Mouse (Mus musculus): ENCODE data around the gene Atxn1. TPM values are rescaled to one million over a fixed set of nuclear protein-coding genes. Genes with fewer than 3 reads are reported as not detected.

Gene Atxn1
- polyA plus RNA-seq, 1 experiment: 2.5 TPM

GRCm38 (mm10) chr13:45613346-45613745, 351.5 kb downstream of the Atxn1 start:
- Histone ChIP-seq H3K27me3 (ENCODE audit: control insufficient read depth, insufficient read depth, insufficient read length) (no peaks in the 10 kb centered on the region), H3K4me3 (no peak overlapping the region), H3K4me2 (ENCODE audit: low read depth) (no peak overlapping the region), H3ac (ENCODE audit: control insufficient read depth, insufficient read length) (no peak overlapping the region), H3K36me3 (ENCODE audit: control insufficient read depth, insufficient read depth) (no peaks in the 10 kb centered on the region), H3K79me2 (ENCODE audit: control insufficient read depth, insufficient read depth) (no peaks in the 10 kb centered on the region)
- TF ChIP-seq TCF12 (IDR thresholded peaks at IDR 0.05; ENCODE audit: insufficient read depth, poor library complexity, severe bottlenecking) (no peak), TCF3 (IDR thresholded peaks at IDR 0.05; ENCODE audit: insufficient read length, low read depth) (no peak), MYOG (IDR thresholded peaks at IDR 0.05; ENCODE audit: control insufficient read depth in 1 of 3, insufficient read depth in 1 of 3, insufficient read length in 2 of 3, low read depth in 2 of 3) (no peak), USF1 (IDR thresholded peaks at IDR 0.05; ENCODE audit: low read depth) (no peak), E2F4 (IDR thresholded peaks at IDR 0.05; ENCODE audit: insufficient read depth) (no peak), MAX (IDR thresholded peaks at IDR 0.05; ENCODE audit: low read depth) (no peak)

GRCm38 (mm10) chr13:45611554-45611953, 353.3 kb downstream of the Atxn1 start:
- no peak for TF ChIP-seq POLR2AphosphoS2 (IDR thresholded peaks at IDR 0.05; ENCODE audit: insufficient read length, low read depth)
- TF ChIP-seq CEBPB (IDR thresholded peaks at IDR 0.05; ENCODE audit: insufficient read depth, poor library complexity, severe bottlenecking): no peak
- no peak for TF ChIP-seq E2F4 (IDR thresholded peaks at IDR 0.05; ENCODE audit: insufficient read depth)
- no peak for TF ChIP-seq SRF (IDR thresholded peaks at IDR 0.05; ENCODE audit: control insufficient read depth, insufficient read length, low read depth)
- no peak for TF ChIP-seq USF1 (IDR thresholded peaks at IDR 0.05; ENCODE audit: low read depth)
- no peak for TF ChIP-seq MYOG (IDR thresholded peaks at IDR 0.05; ENCODE audit: control insufficient read depth in 1 of 3, insufficient read depth in 1 of 3, insufficient read length in 2 of 3, low read depth in 2 of 3)
- no peak for TF ChIP-seq MYOD1 (IDR thresholded peaks at IDR 0.05; ENCODE audit: control insufficient read depth in 1 of 3, insufficient read length in 2 of 3, low read depth in 2 of 3)
- TF ChIP-seq POLR2A (IDR thresholded peaks at IDR 0.05; ENCODE audit: insufficient read length, low read depth): no peak
- TF ChIP-seq TCF12 (IDR thresholded peaks at IDR 0.05; ENCODE audit: insufficient read depth, poor library complexity, severe bottlenecking): no peak
- TF ChIP-seq TCF3 (IDR thresholded peaks at IDR 0.05; ENCODE audit: insufficient read length, low read depth): no peak
- no peak for TF ChIP-seq REST (IDR thresholded peaks at IDR 0.05; ENCODE audit: insufficient read depth, insufficient read length)
- TF ChIP-seq MAX (IDR thresholded peaks at IDR 0.05; ENCODE audit: low read depth): no peak
- H3ac ChIP-seq (ENCODE audit: control insufficient read depth, insufficient read length): no peak overlapping the region
- no peaks in the 10 kb centered on the region for H3K36me3 ChIP-seq (ENCODE audit: control insufficient read depth, insufficient read depth)
- no peak overlapping the region for H3K4me2 ChIP-seq (ENCODE audit: low read depth)
- no peaks in the 10 kb centered on the region for H3K79me2 ChIP-seq (ENCODE audit: control insufficient read depth, insufficient read depth)
- H3K27me3 ChIP-seq (ENCODE audit: control insufficient read depth, insufficient read depth, insufficient read length): no peaks in the 10 kb centered on the region
- H3K4me3 ChIP-seq: no peak overlapping the region

- H3K27me3 ChIP-seq (ENCODE audit: control insufficient read depth, insufficient read depth, insufficient read length): no peaks in the 10 kb centered on the region
Measured at GRCm38 (mm10) chr13:45609461-45609860, 355.3 kb downstream of the Atxn1 start.

GRCm38 (mm10) chr13:45608593-45608992, 356.2 kb downstream of the Atxn1 start:
- Histone ChIP-seq H3K79me2 (ENCODE audit: control insufficient read depth, insufficient read depth) (no peaks in the 10 kb centered on the region), H3K4me3 (no peak overlapping the region), H3K36me3 (ENCODE audit: control insufficient read depth, insufficient read depth) (no peaks in the 10 kb centered on the region), H3K27me3 (ENCODE audit: control insufficient read depth, insufficient read depth, insufficient read length) (no peaks in the 10 kb centered on the region), H3ac (ENCODE audit: control insufficient read depth, insufficient read length) (no peak overlapping the region), H3K4me2 (ENCODE audit: low read depth) (no peak overlapping the region)
- TF ChIP-seq E2F4 (IDR thresholded peaks at IDR 0.05; ENCODE audit: insufficient read depth) (no peak), CEBPB (IDR thresholded peaks at IDR 0.05; ENCODE audit: insufficient read depth, poor library complexity, severe bottlenecking) (no peak), MYOG (IDR thresholded peaks at IDR 0.05; ENCODE audit: control insufficient read depth in 1 of 3, insufficient read depth in 1 of 3, insufficient read length in 2 of 3, low read depth in 2 of 3) (no peak), TCF12 (IDR thresholded peaks at IDR 0.05; ENCODE audit: insufficient read depth, poor library complexity, severe bottlenecking) (no peak), SRF (IDR thresholded peaks at IDR 0.05; ENCODE audit: control insufficient read depth, insufficient read length, low read depth) (no peak), TCF3 (IDR thresholded peaks at IDR 0.05; ENCODE audit: insufficient read length, low read depth) (no peak), MYOD1 (IDR thresholded peaks at IDR 0.05; ENCODE audit: control insufficient read depth in 1 of 3, insufficient read length in 2 of 3, low read depth in 2 of 3) (no peak), REST (IDR thresholded peaks at IDR 0.05; ENCODE audit: insufficient read depth, insufficient read length) (no peak), POLR2A (IDR thresholded peaks at IDR 0.05; ENCODE audit: insufficient read length, low read depth) (no peak), MAX (IDR thresholded peaks at IDR 0.05; ENCODE audit: low read depth) (no peak), USF1 (IDR thresholded peaks at IDR 0.05; ENCODE audit: low read depth) (no peak)

More at GRCm38 (mm10) chr13:45609461-45609860, 355.3 kb downstream of the Atxn1 start:
- TF ChIP-seq SRF (IDR thresholded peaks at IDR 0.05; ENCODE audit: control insufficient read depth, insufficient read length, low read depth): no peak
- no peak for TF ChIP-seq USF1 (IDR thresholded peaks at IDR 0.05; ENCODE audit: low read depth)
- no peak for TF ChIP-seq REST (IDR thresholded peaks at IDR 0.05; ENCODE audit: insufficient read depth, insufficient read length)
- TF ChIP-seq E2F4 (IDR thresholded peaks at IDR 0.05; ENCODE audit: insufficient read depth): no peak
- no peak for TF ChIP-seq POLR2A (IDR thresholded peaks at IDR 0.05; ENCODE audit: insufficient read length, low read depth)
- TF ChIP-seq MYOG (IDR thresholded peaks at IDR 0.05; ENCODE audit: control insufficient read depth in 1 of 3, insufficient read depth in 1 of 3, insufficient read length in 2 of 3, low read depth in 2 of 3): no peak
- TF ChIP-seq MYOD1 (IDR thresholded peaks at IDR 0.05; ENCODE audit: control insufficient read depth in 1 of 3, insufficient read length in 2 of 3, low read depth in 2 of 3): no peak
- no peak for TF ChIP-seq TCF3 (IDR thresholded peaks at IDR 0.05; ENCODE audit: insufficient read length, low read depth)
- TF ChIP-seq CEBPB (IDR thresholded peaks at IDR 0.05; ENCODE audit: insufficient read depth, poor library complexity, severe bottlenecking): no peak
- no peak for TF ChIP-seq TCF12 (IDR thresholded peaks at IDR 0.05; ENCODE audit: insufficient read depth, poor library complexity, severe bottlenecking)
- no peak for TF ChIP-seq POLR2AphosphoS2 (IDR thresholded peaks at IDR 0.05; ENCODE audit: insufficient read length, low read depth)
- TF ChIP-seq MAX (IDR thresholded peaks at IDR 0.05; ENCODE audit: low read depth): no peak
- H3K36me3 ChIP-seq (ENCODE audit: control insufficient read depth, insufficient read depth): no peaks in the 10 kb centered on the region
- H3K4me2 ChIP-seq (ENCODE audit: low read depth): no peak overlapping the region
- no peak overlapping the region for H3ac ChIP-seq (ENCODE audit: control insufficient read depth, insufficient read length)
- H3K79me2 ChIP-seq (ENCODE audit: control insufficient read depth, insufficient read depth): no peaks in the 10 kb centered on the region
- H3K4me3 ChIP-seq: no peak overlapping the region

- Histone ChIP-seq H3K79me2 (ENCODE audit: control insufficient read depth, insufficient read depth) (no peaks in the 10 kb centered on the region), H3ac (ENCODE audit: control insufficient read depth, insufficient read length) (no peak overlapping the region), H3K27me3 (ENCODE audit: control insufficient read depth, insufficient read depth, insufficient read length) (no peaks in the 10 kb centered on the region), H3K4me2 (ENCODE audit: low read depth) (no peak overlapping the region), H3K4me3 (no peak overlapping the region), H3K36me3 (ENCODE audit: control insufficient read depth, insufficient read depth) (no peaks in the 10 kb centered on the region)
- no peak for TF ChIP-seq TCF12 (IDR thresholded peaks at IDR 0.05; ENCODE audit: insufficient read depth, poor library complexity, severe bottlenecking)
- no peak for TF ChIP-seq E2F4 (IDR thresholded peaks at IDR 0.05; ENCODE audit: insufficient read depth)
- TF ChIP-seq MAX (IDR thresholded peaks at IDR 0.05; ENCODE audit: low read depth): no peak
- no peak for TF ChIP-seq USF1 (IDR thresholded peaks at IDR 0.05; ENCODE audit: low read depth)
- TF ChIP-seq REST (IDR thresholded peaks at IDR 0.05; ENCODE audit: insufficient read depth, insufficient read length): no peak
- TF ChIP-seq CEBPB (IDR thresholded peaks at IDR 0.05; ENCODE audit: insufficient read depth, poor library complexity, severe bottlenecking): no peak
- TF ChIP-seq MYOD1 (IDR thresholded peaks at IDR 0.05; ENCODE audit: control insufficient read depth in 1 of 3, insufficient read length in 2 of 3, low read depth in 2 of 3): no peak
- no peak for TF ChIP-seq TCF3 (IDR thresholded peaks at IDR 0.05; ENCODE audit: insufficient read length, low read depth)
- no peak for TF ChIP-seq SRF (IDR thresholded peaks at IDR 0.05; ENCODE audit: control insufficient read depth, insufficient read length, low read depth)
- TF ChIP-seq POLR2A (IDR thresholded peaks at IDR 0.05; ENCODE audit: insufficient read length, low read depth): no peak
- TF ChIP-seq POLR2AphosphoS2 (IDR thresholded peaks at IDR 0.05; ENCODE audit: insufficient read length, low read depth): no peak
- TF ChIP-seq MYOG (IDR thresholded peaks at IDR 0.05; ENCODE audit: control insufficient read depth in 1 of 3, insufficient read depth in 1 of 3, insufficient read length in 2 of 3, low read depth in 2 of 3): no peak
Measured at GRCm38 (mm10) chr13:45607946-45608345, 356.9 kb downstream of the Atxn1 start.

Measured in myocyte (in vitro differentiated cells).